Mouse (Mus musculus) ES-E14 (cell line): ENCODE results near the gene Gm28551. TPM values are rescaled to one million over a fixed set of nuclear protein-coding genes. Genes with fewer than 3 reads are reported as not detected.
"Not testable (repeated sequence)": the region's sequence is repeated elsewhere in the genome, so short reads cannot be mapped to it uniquely, and the experiment has no call there.

Experiments used
- DNase-seq: peaks from one replicate; pipeline ENCODE4 v3.0.0-alpha.2; 2013; ENCODE audit warnings: low read depth, low spot score
- H3K27ac ChIP-seq: 2 replicates; pipeline ENCODE4 v1.5.1; 2012; ENCODE audit warnings: low read depth, mild to moderate bottlenecking, low read length, moderate library complexity, mixed read lengths; ENCODE audit not compliant: poor library complexity, insufficient read depth, severe bottlenecking
- H3K36me3 ChIP-seq: 2 replicates; pipeline ENCODE4 v1.6.1; 2012; ENCODE audit warnings: mild to moderate bottlenecking, low read length, moderate library complexity, mixed read lengths; ENCODE audit not compliant: control insufficient read depth, poor library complexity, insufficient read depth, severe bottlenecking
- H3K4me1 ChIP-seq, 2 experiments: fragments of 150-350 bp in 1 of 2; sonication (generic) in 1 of 2; 2 replicates each; pipeline ENCODE4 v1.6.1; 2012; ENCODE audit warnings: low read length in 2 of 2, mild to moderate bottlenecking in 1 of 2, mixed read lengths in 1 of 2; ENCODE audit not compliant: control insufficient read depth in 2 of 2, insufficient read depth in 2 of 2, poor library complexity in 1 of 2
- H3K4me3 ChIP-seq, 2 experiments: fragments of 150-350 bp in 1 of 2; sonication (generic) in 1 of 2; 2 replicates each; pipeline ENCODE4 v1.5.1; 2012; ENCODE audit warnings: low read length in 2 of 2, low read depth in 1 of 2, mild to moderate bottlenecking in 1 of 2, mixed read lengths in 1 of 2; ENCODE audit not compliant: insufficient read depth in 1 of 2, poor library complexity in 1 of 2, severe bottlenecking in 1 of 2
- H3K9ac ChIP-seq: 2 replicates; pipeline ENCODE4 v1.6.1; 2012; ENCODE audit warnings: low read depth, mild to moderate bottlenecking, low read length, mixed read lengths; ENCODE audit not compliant: poor library complexity, insufficient read depth, severe bottlenecking
- H3K9me3 ChIP-seq: fragments of 150-350 bp; sonication (generic); 2 replicates; pipeline ENCODE4 v1.6.1; 2012; ENCODE audit warnings: low read depth, mild to moderate bottlenecking, low read length; ENCODE audit not compliant: control insufficient read depth, insufficient read depth
- CHD2 ChIP-seq: IDR thresholded peaks from 2 replicates; pipeline ENCODE4 v1.6.1; 2014; ENCODE audit warnings: mild to moderate bottlenecking, low read depth, low read length, inconsistent platforms
- HCFC1 ChIP-seq: IDR thresholded peaks from 2 replicates; pipeline ENCODE4 v1.6.1; 2012; ENCODE audit warnings: low read length, inconsistent platforms, borderline replicate concordance; ENCODE audit not compliant: insufficient read depth
- MAFK ChIP-seq: IDR thresholded peaks from 2 replicates; pipeline ENCODE4 v1.6.1; 2014; ENCODE audit warnings: mild to moderate bottlenecking, low read depth, low read length, inconsistent platforms; ENCODE audit not compliant: insufficient read depth
- ZC3H11A ChIP-seq: IDR thresholded peaks from 2 replicates; pipeline ENCODE4 v1.6.1; 2012; ENCODE audit warnings: low read depth, mild to moderate bottlenecking, inconsistent platforms, low read length, borderline replicate concordance
- ZNF384 ChIP-seq: IDR thresholded peaks from 2 replicates; pipeline ENCODE4 v1.6.1; 2012; ENCODE audit warnings: low read depth, low read length, inconsistent platforms
- in situ Hi-C, 2 experiments: fragments of 600-800 bp; cut with MboI; formaldehyde crosslinking; loops; one replicate each; pipeline ENCODE4 v1.15.1; 2025; ENCODE audit warnings: low sequenced_read_pairs in 2 of 2, inconsistent platforms in 1 of 2; ENCODE audit not compliant: unreplicated experiment in 2 of 2
- total RNA-seq: library from RNA; depleted of rRNA; stranded (reverse); fragments of 300-350 nt; gene quantifications from 2 replicates; pipeline ENCODE4 v1.2.3, GENCODE M21; 2012; rRNA removed

Gene Gm28551
- 0.09 and 0.21 TPM in 2 replicates for total RNA-seq

- H3K27ac ChIP-seq = peak within 1 kb of the TSS; percentile 48; the same call in 1 of the 2 replicates
- peak within 1 kb of the TSS; percentile 86 to 92 for H3K4me3 ChIP-seq
- DNase-seq = peak; percentile 85
- H3K36me3 ChIP-seq = peaks cover 6% of the 10 kb centered on the region
- peak within 1 kb of the TSS; percentile 93 for H3K9ac ChIP-seq
- in situ Hi-C loops = no loop called here
- no peaks in the 10 kb centered on the region for H3K9me3 ChIP-seq
- no peaks in the 10 kb centered on the region for H3K4me1 ChIP-seq
- TF ChIP-seq ZNF384 (no peak), HCFC1 (0 out of 2 replicates have a peak, but pooled peaks have one; percentile 67), MAFK (no peak), ZC3H11A (peak; percentile 31; the same call in 1 of the 2 replicates), CHD2 (no peak)
Measured at GRCm38 (mm10) chr1:53352327-53353261, at the start of gene Gm28551, which contains the start of the genes Asdurf and Asnsd1. Gene Gm28551, minus strand, starts transcription at chr1:53352667. Gene Asdurf, minus strand, starts transcription at chr1:53352619. Gene Asnsd1, minus strand, starts transcription at chr1:53352752.

- DNase-seq = peak; percentile 42
- not testable (repeated sequence) for H3K4me3 ChIP-seq, H3K9ac ChIP-seq
Measured at GRCm38 (mm10) chr1:53393936-53394760, 41.7 kb upstream of the Gm28551 start.

GRCm38 (mm10) chr1:53388762-53389161, 36.3 kb upstream of the Gm28551 start:
- Histone ChIP-seq H3K9me3 (peaks cover 3% of the 10 kb centered on the region; the same call in 1 of the 2 replicates), H3K4me3 (no peak overlapping the region), H3K36me3 (no peaks in the 10 kb centered on the region), H3K9ac (no peak overlapping the region), H3K4me1 (no peaks in the 10 kb centered on the region), H3K27ac (no peak overlapping the region; the same call in 1 of the 2 replicates)
- TF ChIP-seq MAFK = no peak
- TF ChIP-seq ZC3H11A = no peak
- TF ChIP-seq ZNF384 = no peak
- no peak for TF ChIP-seq HCFC1
- TF ChIP-seq CHD2 = no peak
- in situ Hi-C loops = no loop called here
- DNase-seq = no peak

More at GRCm38 (mm10) chr1:53393936-53394760, 41.7 kb upstream of the Gm28551 start:
- H3K27ac ChIP-seq, H3K36me3 ChIP-seq, H3K9me3 ChIP-seq, in situ Hi-C loops, H3K4me1 ChIP-seq: not testable (repeated sequence)

- Histone ChIP-seq H3K27ac (no peak overlapping the region), H3K4me1 (no peaks in the 10 kb centered on the region), H3K9me3 (no peaks in the 10 kb centered on the region), H3K36me3 (no peaks in the 10 kb centered on the region), H3K4me3 (no peak overlapping the region), H3K9ac (no peak overlapping the region)
- TF ChIP-seq ZNF384 = no peak
- no peak for TF ChIP-seq HCFC1
- in situ Hi-C loops = no loop called here
- DNase-seq = no peak
Measured at GRCm38 (mm10) chr1:53384085-53384688, 31.7 kb upstream of the Gm28551 start.
